Mouse (Mus musculus): ENCODE measurements at regions not wholly inside any gene's neighbourhood (a gene's known extent, or its start where the extent isn't known, plus 50 kb on each side); places are given as distances from the start of the nearest gene placed in this dataset.

GRCm38 (mm10) chr11:105538421-105539210, 51.2 kb upstream of the Tanc2 start:
- DNase-seq (ENCODE audit: low spot score in 2 of 2): no peak

GRCm38 (mm10) chr11:105532616-105533015, 57.2 kb upstream of the Tanc2 start:
- DNase-seq (ENCODE audit: low spot score in 2 of 2): no peak

- DNase-seq (ENCODE audit: low spot score in 2 of 2): peak in 1 of 2 experiments; percentile 16
Measured at GRCm38 (mm10) chr11:105530711-105531157, 59.1 kb upstream of the Tanc2 start.

- DNase-seq (ENCODE audit: low spot score in 2 of 2): no peak
Measured at GRCm38 (mm10) chr11:105526066-105526465, 63.7 kb upstream of the Tanc2 start.

- DNase-seq (ENCODE audit: low spot score in 2 of 2): peak; percentile 31 to 56
Measured at GRCm38 (mm10) chr11:105525608-105526007, 64.2 kb upstream of the Tanc2 start.

GRCm38 (mm10) chr11:105524400-105524799, 65.4 kb upstream of the Tanc2 start:
- no peak for DNase-seq (ENCODE audit: low spot score in 2 of 2)

- no peak for DNase-seq (ENCODE audit: low spot score in 2 of 2)
Measured at GRCm38 (mm10) chr11:105523765-105524164, 66.0 kb upstream of the Tanc2 start.

- DNase-seq (ENCODE audit: low spot score in 2 of 2): no peak
Measured at GRCm38 (mm10) chr11:105520398-105520797, 63.9 kb upstream of the March10 start.

- no peak for DNase-seq (ENCODE audit: low spot score in 2 of 2)
Measured at GRCm38 (mm10) chr11:105513275-105513674, 56.7 kb upstream of the March10 start.

- DNase-seq (ENCODE audit: low spot score in 2 of 2): no peak
Measured at GRCm38 (mm10) chr11:105510626-105511025, 54.1 kb upstream of the March10 start.

GRCm38 (mm10) chr11:105510056-105510455, 53.5 kb upstream of the March10 start:
- DNase-seq (ENCODE audit: low spot score in 2 of 2): no peak

- DNase-seq (ENCODE audit: low spot score in 2 of 2): no peak
Measured at GRCm38 (mm10) chr11:105508660-105509038, 52.1 kb upstream of the March10 start.

GRCm38 (mm10) chr11:105507972-105508659, 51.6 kb upstream of the March10 start:
- DNase-seq (ENCODE audit: low spot score in 2 of 2): peak; percentile 47 to 69

- no peak for DNase-seq (ENCODE audit: low spot score in 2 of 2)
Measured at GRCm38 (mm10) chr11:105507332-105507971, 50.9 kb upstream of the March10 start.

Measured in frontal cortex, postnatal 36 days (tissue).